Mouse (Mus musculus): ENCODE results near the gene Asz1.
A peak's percentile ranks its signal among the peaks of the same experiment; 100 is the strongest.

DNA sequence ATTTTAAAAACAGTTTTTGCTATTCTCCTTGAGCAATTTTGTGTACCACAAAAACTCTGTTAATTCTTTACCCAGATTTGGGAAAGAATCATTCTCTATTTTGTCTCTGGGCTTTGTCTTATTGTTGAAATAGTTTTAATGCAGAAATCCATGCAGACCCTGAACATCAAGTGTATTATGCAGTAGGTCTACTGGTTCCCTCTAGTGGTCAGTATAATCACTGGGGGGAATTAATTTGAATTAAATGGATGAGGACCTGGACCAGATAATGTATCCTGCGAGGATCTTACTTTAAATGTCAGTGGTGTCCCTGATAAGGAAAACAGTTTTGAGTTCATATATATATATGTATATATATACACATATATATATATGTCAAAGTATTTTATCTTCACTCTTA is 30.2 kb downstream of the Asz1 start:
- TF ChIP-seq MAFK (IDR thresholded peaks at IDR 0.05; ENCODE audit: borderline replicate concordance, low read depth, low read length) = no peak
- TF ChIP-seq CTCF (IDR thresholded peaks at IDR 0.05 in 2 of 3, conservative IDR thresholded peaks at IDR 0.05 in 1 of 3; ENCODE audit: control insufficient read depth in 1 of 3, insufficient read depth in 1 of 3, low read depth in 2 of 3, low read length in 3 of 3, poor library complexity in 1 of 3, severe bottlenecking in 1 of 3) = peak in 2 of 3 experiments; percentile 40 to 68; a peak in 4 of 6 replicates
- no peak for TF ChIP-seq CHD1 (IDR thresholded peaks at IDR 0.05; ENCODE audit: low read depth, low read length)
- no peak for TF ChIP-seq GABPA (IDR thresholded peaks at IDR 0.05; ENCODE audit: low read depth, low read length)
- no peak for TF ChIP-seq POLR2A (IDR thresholded peaks at IDR 0.05; ENCODE audit: control insufficient read depth in 1 of 2, insufficient read depth in 1 of 2, low read depth in 1 of 2, low read length in 2 of 2, poor library complexity in 1 of 2)

Measured in MEL (cell line).